Mouse (Mus musculus) ES-Bruce4 (cell line): ENCODE measurements around the gene Akap17b.

Experiments used
- CTCF ChIP-seq: IDR thresholded peaks from one replicate; pipeline ENCODE4 v1.8.1; 2011; ENCODE audit warnings: low read depth, low read length
- EP300 ChIP-seq: IDR thresholded peaks from 2 replicates; pipeline ENCODE4 v1.6.1; 2011; ENCODE audit warnings: low read depth, low read length; ENCODE audit not compliant: insufficient read depth
- POLR2A ChIP-seq: IDR thresholded peaks from one replicate; pipeline ENCODE4 v1.8.1; 2011; ENCODE audit warnings: low read length; ENCODE audit not compliant: insufficient read depth

- TF ChIP-seq POLR2A (no peak), CTCF (no peak), EP300 (no peak)
Observed at GRCm38 (mm10) chrX:36600066-36600465, 45.1 kb downstream of the Akap17b start.
